Mouse (Mus musculus) myocyte (in vitro differentiated cells): ENCODE measurements around the gene Atp1b2.

Experiments used
- MYOD1 ChIP-seq, 3 experiments: IDR thresholded peaks; one replicate each; pipeline ENCODE4 v1.6.1; 2011; ENCODE audit warnings: control low read depth in 2 of 3, low read depth in 2 of 3, mild to moderate bottlenecking in 2 of 3, moderate library complexity in 1 of 3; ENCODE audit not compliant: insufficient read length in 2 of 3, control insufficient read depth in 1 of 3
- POLR2AphosphoS2 ChIP-seq: IDR thresholded peaks from one replicate; pipeline ENCODE4 v1.6.1; 2011; ENCODE audit warnings: low read depth, control low read depth; ENCODE audit not compliant: insufficient read length
- TCF3 ChIP-seq: IDR thresholded peaks from one replicate; pipeline ENCODE4 v1.6.1; 2011; ENCODE audit warnings: low read depth, control low read depth; ENCODE audit not compliant: insufficient read length
- USF1 ChIP-seq: IDR thresholded peaks from one replicate; pipeline ENCODE4 v1.6.1; 2011; ENCODE audit warnings: low read depth, mild to moderate bottlenecking, control low read depth, moderate library complexity

DNA sequence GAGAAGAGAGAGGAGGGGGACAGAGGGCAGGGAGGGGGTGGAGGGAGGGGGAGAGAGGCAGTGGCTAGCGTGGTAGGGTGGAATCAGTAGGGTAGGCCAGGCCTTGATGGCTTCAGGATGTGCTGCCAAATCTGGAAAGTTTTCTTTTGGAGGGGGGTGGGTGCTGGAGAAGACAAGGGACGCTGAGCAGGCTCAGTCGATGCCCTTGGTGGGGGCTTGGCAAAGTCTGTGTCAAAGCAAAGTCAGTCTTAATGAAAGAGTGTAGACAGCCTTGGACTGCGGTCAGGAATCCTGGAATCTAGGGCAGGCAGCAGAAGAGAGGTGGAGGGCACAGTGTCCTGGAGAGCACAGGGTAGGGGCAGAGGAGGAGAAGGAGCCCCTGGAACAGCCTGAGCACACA is 5.2 kb upstream of the Atp1b2 start:
- TF ChIP-seq TCF3 (no peak), USF1 (no peak), POLR2AphosphoS2 (no peak), MYOD1 (IDR thresholded peaks at IDR 0.05; ENCODE audit: control insufficient read depth in 1 of 3, insufficient read length in 2 of 3, low read depth in 2 of 3) (no peak)
